Mouse (Mus musculus): ENCODE measurements around the gene Prr18.

Prr18 gene

GRCm38 (mm10) chr17:8388463-8388862 lies 51.2 kb downstream of the Prr18 start:
- peak; percentile 82 for DNase-seq (ENCODE audit: low read depth, low spot score)

- DNase-seq (ENCODE audit: low read depth, low spot score): peak; percentile 48
Observed at GRCm38 (mm10) chr17:8388990-8389789, 51.9 kb downstream of the Prr18 start.

- no peak for DNase-seq (ENCODE audit: low read depth, low spot score)
Observed at GRCm38 (mm10) chr17:8389790-8390095, 52.5 kb downstream of the Prr18 start.

GRCm38 (mm10) chr17:8390487-8390886 lies 53.2 kb downstream of the Prr18 start:
- no peak for DNase-seq (ENCODE audit: low read depth, low spot score)
